13 mouse cellular contexts compared by ENCODE assay signal in genomic region chr9:116911781-116912492, GRCm38 (mm10).
A peak's percentile ranks its signal among the peaks of the same experiment; 100 is the strongest.
DNase-seq lines count a peak whose midpoint lies in the region; ATAC-seq lines count a peak whose summit lies in the region.
"Had no signal": no experiment of that assay in that cellular context is flagged by ENCODE, and none has a peak within 500 bp of the region (broad histone marks: within the 10 kb centered on the region; RNA-seq: fewer than 3 reads in every experiment).

No protein-coding gene starts in this region.

- 0 out of 2 replicates have a peak overlapping the region, but pooled peaks have one; percentile 19 for H3K27ac ChIP-seq in forebrain, embryonic 13.5 days
- no peak overlapping the region for H3K27ac ChIP-seq in forebrain, embryonic 16.5 days (ENCODE audit: low read length)
- peak overlapping the region; percentile 43; the same call in 1 of the 2 replicates for H3K27ac ChIP-seq in heart, embryonic 15.5 days

- no peak overlapping the region for H3K4me2 ChIP-seq in forebrain, embryonic 13.5 days
- H3K4me2 ChIP-seq in forebrain, embryonic 16.5 days (ENCODE audit: low read length), result no peak overlapping the region
- H3K4me2 ChIP-seq in heart, embryonic 15.5 days, result no peak overlapping the region

- H3K9ac ChIP-seq in forebrain, embryonic 13.5 days, result no peak overlapping the region
- no peak overlapping the region for H3K9ac ChIP-seq in forebrain, embryonic 16.5 days (replicated peaks; ENCODE audit: low read depth, low read length)
- H3K9ac ChIP-seq in heart, embryonic 15.5 days, result no peak overlapping the region

- intact Hi-C loops in left cerebral cortex, postnatal 4 days (cut with DNase I), result no loop called here

- peak; percentile 58 for DNase-seq in left cerebral cortex, postnatal 4 days
- DNase-seq in left cerebral cortex, adult 18-20 months (ENCODE audit: low spot score in 2 of 2), result no peak
- peak; percentile 14 for DNase-seq in lung, postnatal 36 days
- no peak for DNase-seq in left cerebral cortex, adult 8-10 months (ENCODE audit: low spot score in 2 of 2)
- DNase-seq in ovary, postnatal 36 days (ENCODE audit: low spot score), result no peak
- DNase-seq: cerebellum, postnatal 36 days; gastrocnemius, postnatal 36 days; layer of hippocampus, postnatal 36 days; right cerebral cortex, postnatal 25 days; thymus, postnatal 4 days had no signal

- no peak overlapping the region for H3K4me3 ChIP-seq in forebrain, embryonic 13.5 days
- no peak overlapping the region for H3K4me3 ChIP-seq in forebrain, embryonic 16.5 days (replicated peaks; ENCODE audit: low read length)
- no peak overlapping the region for H3K4me3 ChIP-seq in heart, embryonic 15.5 days

- H3K9me3 ChIP-seq in forebrain, embryonic 13.5 days (replicated peaks), result no peaks in the 10 kb centered on the region
- no peaks in the 10 kb centered on the region for H3K9me3 ChIP-seq in forebrain, embryonic 16.5 days (ENCODE audit: control insufficient read depth, low read length)
- H3K9me3 ChIP-seq in heart, embryonic 15.5 days (replicated peaks), result no peaks in the 10 kb centered on the region

- WGBS in forebrain, embryonic 13.5 days, result 18% methylated on average over 2 of the region's 2 CpGs
- 5% methylated on average over 2 of the region's 2 CpGs for WGBS in forebrain, embryonic 16.5 days
- 38% methylated on average over 2 of the region's 2 CpGs for WGBS in heart, embryonic 15.5 days

- H3K27me3 ChIP-seq in forebrain, embryonic 13.5 days, result peaks cover 42% of the 10 kb centered on the region
- H3K27me3 ChIP-seq in forebrain, embryonic 16.5 days (replicated peaks; ENCODE audit: control insufficient read depth, insufficient read depth, low read length), result peaks cover 15% of the 10 kb centered on the region; the same call in 1 of the 2 replicates
- H3K27me3 ChIP-seq in heart, embryonic 15.5 days, result no peaks in the 10 kb centered on the region

- H3K36me3 ChIP-seq in forebrain, embryonic 13.5 days (ENCODE audit: poor library complexity, severe bottlenecking), result no peaks in the 10 kb centered on the region
- no peaks in the 10 kb centered on the region for H3K36me3 ChIP-seq in forebrain, embryonic 16.5 days (ENCODE audit: control insufficient read depth, insufficient read depth)
- H3K36me3 ChIP-seq in heart, embryonic 15.5 days, result no peaks in the 10 kb centered on the region

- H3K4me1 ChIP-seq in forebrain, embryonic 13.5 days, result peaks cover 15% of the 10 kb centered on the region
- peaks cover 9% of the 10 kb centered on the region; the same call in 1 of the 2 replicates for H3K4me1 ChIP-seq in forebrain, embryonic 16.5 days (replicated peaks; ENCODE audit: control insufficient read depth, insufficient read depth, low read length)
- H3K4me1 ChIP-seq in heart, embryonic 15.5 days (replicated peaks), result peaks cover 6% of the 10 kb centered on the region; the same call in 1 of the 2 replicates

- no peak for ATAC-seq in forebrain, embryonic 13.5 days
- no peak for ATAC-seq in forebrain, embryonic 16.5 days
- ATAC-seq in heart, embryonic 15.5 days (replicated peaks; ENCODE audit: insufficient number of reproducible peaks, insufficient read depth, low FRiP score, low read depth), result no peak

Comparison
In these comparisons a context has a peak if more than half of its experiments do, and no peak if none do; other contexts are left out.
1. DNase-seq: peak in left cerebral cortex, postnatal 4 days (single experiment) and lung, postnatal 36 days (single experiment); none in left cerebral cortex, adult 18-20 months (0 of 2), left cerebral cortex, adult 8-10 months (0 of 2) and ovary, postnatal 36 days (single experiment).